Mouse (Mus musculus): Measurements from ENCODE around the gene Tbc1d10c. TPM values are rescaled to one million over a fixed set of nuclear protein-coding genes. Genes with fewer than 3 reads are reported as not detected.
A peak's percentile ranks its signal among the peaks of the same experiment; 100 is the strongest.

Gene Tbc1d10c
- polyA plus RNA-seq, 1 experiment from 2014 or later: 3.9 TPM

DNA sequence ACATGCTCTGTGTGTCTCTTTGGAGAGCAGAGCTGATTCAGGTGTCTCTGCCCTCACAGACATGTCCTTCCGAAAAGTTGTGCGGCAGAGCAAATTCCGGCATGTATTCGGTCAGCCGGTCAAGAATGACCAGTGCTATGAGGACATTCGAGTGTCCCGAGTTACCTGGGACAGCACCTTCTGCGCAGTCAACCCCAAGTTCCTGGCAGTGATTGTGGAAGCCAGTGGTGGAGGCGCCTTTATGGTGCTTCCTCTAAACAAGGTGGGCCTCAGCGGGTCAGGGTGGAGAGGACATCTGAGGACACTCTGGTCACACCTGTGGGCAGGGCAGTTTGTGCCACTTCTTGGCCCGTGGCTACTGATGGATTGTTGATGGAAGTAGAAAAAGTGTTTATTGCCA is 41.8 kb downstream of the Tbc1d10c start:
- peak overlapping the region; percentile 89 for H3K4me2 ChIP-seq (ENCODE audit: low read length)
- DNase-seq (ENCODE audit: low spot score): no peak
- no peak for ATAC-seq (replicated peaks; ENCODE audit: low FRiP score, low read depth)
- 69% methylated on average over 11 of the region's 11 CpGs for WGBS
- peak overlapping the region; percentile 93 for H3K9ac ChIP-seq (ENCODE audit: low read depth, low read length)
- peaks cover 11% of the 10 kb centered on the region; the same call in 1 of the 2 replicates for H3K4me1 ChIP-seq (replicated peaks; ENCODE audit: insufficient read depth, low read length)
- peak overlapping the region; percentile 98 for H3K4me3 ChIP-seq (replicated peaks; ENCODE audit: low read depth, low read length)
- H3K27ac ChIP-seq: peak overlapping the region; percentile 87; the same call in 1 of the 2 replicates
- H3K9me3 ChIP-seq (replicated peaks; ENCODE audit: low read length): no peaks in the 10 kb centered on the region
- no peak for TF ChIP-seq CTCF (IDR thresholded peaks at IDR 0.05; ENCODE audit: low read depth)
- peaks cover 22% of the 10 kb centered on the region for H3K36me3 ChIP-seq (ENCODE audit: insufficient read depth, low read length)
- no peaks in the 10 kb centered on the region for H3K27me3 ChIP-seq (ENCODE audit: insufficient read depth, low read length)

DNA sequence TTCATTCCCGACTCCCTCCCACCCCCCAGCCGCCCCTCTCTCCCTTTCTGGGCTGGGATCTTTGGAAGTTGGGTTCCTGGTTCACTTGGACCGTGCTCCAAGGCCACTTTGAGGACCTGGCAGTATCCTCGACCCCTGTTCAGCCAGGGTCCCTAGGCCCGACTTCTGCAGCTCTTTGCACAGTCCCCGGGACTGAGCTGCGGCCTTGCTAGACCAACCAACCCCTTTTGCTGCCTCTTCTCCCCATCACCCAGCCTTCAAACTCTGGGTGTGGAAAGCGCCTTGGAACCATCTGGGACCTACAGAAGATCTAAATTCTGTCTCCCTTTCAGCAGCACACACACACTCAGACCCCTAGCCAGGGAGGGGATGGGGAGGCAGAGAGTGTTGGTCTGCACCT is 42.3 kb downstream of the Tbc1d10c start:
- WGBS: under 1% methylated on average over 8 of the region's 8 CpGs
- Histone ChIP-seq H3K4me2 (ENCODE audit: low read length) (peak overlapping the region; percentile 89), H3K27me3 (ENCODE audit: insufficient read depth, low read length) (no peaks in the 10 kb centered on the region), H3K36me3 (ENCODE audit: insufficient read depth, low read length) (peaks cover 18% of the 10 kb centered on the region), H3K9me3 (replicated peaks; ENCODE audit: low read length) (no peaks in the 10 kb centered on the region), H3K9ac (ENCODE audit: low read depth, low read length) (peak overlapping the region; percentile 93), H3K4me3 (replicated peaks; ENCODE audit: low read depth, low read length) (peak overlapping the region; percentile 98), H3K4me1 (replicated peaks; ENCODE audit: insufficient read depth, low read length) (peaks cover 11% of the 10 kb centered on the region; the same call in 1 of the 2 replicates), H3K27ac (peak overlapping the region; percentile 87)
- no peak for TF ChIP-seq CTCF (IDR thresholded peaks at IDR 0.05; ENCODE audit: low read depth)
- DNase-seq (ENCODE audit: low spot score) (no peak), ATAC-seq (replicated peaks; ENCODE audit: low FRiP score, low read depth) (0 out of 2 replicates have a peak, but pooled peaks have one; percentile 4)

GRCm38 (mm10) chr19:4148491-4148806 is 42.6 kb downstream of the Tbc1d10c start, which contains the start of gene Coro1b:
Coro1b (plus strand) TSS chr19:4148619.
- H3K4me3 ChIP-seq (replicated peaks; ENCODE audit: low read depth, low read length): peak within 1 kb of the TSS; percentile 98
- peak; percentile 96 for DNase-seq (ENCODE audit: low spot score)
- H3K27me3 ChIP-seq (ENCODE audit: insufficient read depth, low read length): no peaks in the 10 kb centered on the region
- H3K27ac ChIP-seq: peak within 1 kb of the TSS; percentile 87
- peak; percentile 91 for ATAC-seq (replicated peaks; ENCODE audit: low FRiP score, low read depth)
- H3K9ac ChIP-seq (ENCODE audit: low read depth, low read length): peak within 1 kb of the TSS; percentile 93
- H3K4me1 ChIP-seq (replicated peaks; ENCODE audit: insufficient read depth, low read length): peaks cover 11% of the 10 kb centered on the region; the same call in 1 of the 2 replicates
- TF ChIP-seq CTCF (IDR thresholded peaks at IDR 0.05; ENCODE audit: low read depth): no peak
- no peaks in the 10 kb centered on the region for H3K9me3 ChIP-seq (replicated peaks; ENCODE audit: low read length)
- H3K4me2 ChIP-seq (ENCODE audit: low read length): peak within 1 kb of the TSS; percentile 89
- WGBS: 0% methylated on average over 33 of the region's 33 CpGs
- peaks cover 18% of the 10 kb centered on the region for H3K36me3 ChIP-seq (ENCODE audit: insufficient read depth, low read length)

- Histone ChIP-seq H3K27ac (no peak overlapping the region), H3K4me1 (replicated peaks; ENCODE audit: insufficient read depth, low read length) (peaks cover 11% of the 10 kb centered on the region; the same call in 1 of the 2 replicates), H3K27me3 (ENCODE audit: insufficient read depth, low read length) (no peaks in the 10 kb centered on the region), H3K36me3 (ENCODE audit: insufficient read depth, low read length) (peaks cover 14% of the 10 kb centered on the region), H3K4me2 (ENCODE audit: low read length) (peak overlapping the region; percentile 89), H3K9ac (ENCODE audit: low read depth, low read length) (peak overlapping the region; percentile 93; the same call in 1 of the 2 replicates), H3K9me3 (replicated peaks; ENCODE audit: low read length) (no peaks in the 10 kb centered on the region), H3K4me3 (replicated peaks; ENCODE audit: low read depth, low read length) (peak overlapping the region; percentile 98)
- ATAC-seq (replicated peaks; ENCODE audit: low FRiP score, low read depth): 0 out of 2 replicates have a peak, but pooled peaks have one; percentile 0
- TF ChIP-seq CTCF (IDR thresholded peaks at IDR 0.05; ENCODE audit: low read depth): no peak
- WGBS: 36% methylated on average over 9 of the region's 9 CpGs
- DNase-seq (ENCODE audit: low spot score): no peak
Observed at GRCm38 (mm10) chr19:4147782-4148490, 43.1 kb downstream of the Tbc1d10c start.

GRCm38 (mm10) chr19:4147022-4147405 is 44.1 kb downstream of the Tbc1d10c start:
- 75% methylated on average over 3 of the region's 3 CpGs for WGBS

DNA sequence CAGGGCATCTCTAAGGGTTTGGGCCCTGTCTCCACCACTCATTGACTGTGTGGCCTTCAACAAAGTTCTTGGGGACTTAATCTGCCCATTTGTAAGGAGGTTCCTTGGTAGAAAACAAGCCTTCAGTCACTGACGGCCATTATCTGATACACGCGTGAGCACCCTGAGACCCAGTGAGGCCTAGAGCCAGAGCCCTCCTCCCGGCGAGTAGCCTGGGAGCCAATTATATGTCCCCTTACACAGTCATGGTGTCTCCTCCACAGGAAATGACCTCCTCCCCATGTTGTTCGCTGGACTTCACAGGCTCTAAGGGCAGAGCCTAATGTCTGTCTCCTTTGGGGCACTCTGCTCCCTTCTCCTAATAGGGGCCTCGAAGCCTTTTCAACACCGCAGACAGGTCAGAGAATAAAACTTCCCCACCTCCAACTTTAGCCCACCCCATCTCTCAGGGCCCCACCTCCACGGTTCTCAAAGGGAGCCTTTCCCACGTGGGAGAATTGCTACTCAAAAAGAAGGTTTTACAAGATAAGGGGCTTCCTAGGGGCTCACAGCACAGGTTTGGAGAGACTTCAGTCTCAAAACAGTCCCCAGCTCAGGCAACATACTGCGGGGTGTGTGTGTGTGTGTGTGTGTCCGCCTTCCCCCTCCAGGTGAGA is 44.6 kb downstream of the Tbc1d10c start:
- 70% methylated on average over 12 of the region's 12 CpGs for WGBS
- no peaks in the 10 kb centered on the region for H3K9me3 ChIP-seq (replicated peaks; ENCODE audit: low read length)
- H3K9ac ChIP-seq (ENCODE audit: low read depth, low read length): no peak overlapping the region
- H3K4me2 ChIP-seq (ENCODE audit: low read length): no peak overlapping the region
- no peak overlapping the region for H3K27ac ChIP-seq
- H3K4me3 ChIP-seq (replicated peaks; ENCODE audit: low read depth, low read length): no peak overlapping the region
- H3K4me1 ChIP-seq (replicated peaks; ENCODE audit: insufficient read depth, low read length): peaks cover 11% of the 10 kb centered on the region; the same call in 1 of the 2 replicates
- H3K27me3 ChIP-seq (ENCODE audit: insufficient read depth, low read length): no peaks in the 10 kb centered on the region
- H3K36me3 ChIP-seq (ENCODE audit: insufficient read depth, low read length): peaks cover 11% of the 10 kb centered on the region
- no peak for TF ChIP-seq CTCF (IDR thresholded peaks at IDR 0.05; ENCODE audit: low read depth)
- no peak for ATAC-seq (replicated peaks; ENCODE audit: low FRiP score, low read depth)
- no peak for DNase-seq (ENCODE audit: low spot score)

More at GRCm38 (mm10) chr19:4147022-4147405, 44.1 kb downstream of the Tbc1d10c start:
- H3K9me3 ChIP-seq (replicated peaks; ENCODE audit: low read length): no peaks in the 10 kb centered on the region
- H3K4me1 ChIP-seq (replicated peaks; ENCODE audit: insufficient read depth, low read length): peaks cover 11% of the 10 kb centered on the region; the same call in 1 of the 2 replicates
- H3K27ac ChIP-seq: no peak overlapping the region
- TF ChIP-seq CTCF (IDR thresholded peaks at IDR 0.05; ENCODE audit: low read depth): no peak
- H3K9ac ChIP-seq (ENCODE audit: low read depth, low read length): no peak overlapping the region
- no peak for ATAC-seq (replicated peaks; ENCODE audit: low FRiP score, low read depth)
- no peak for DNase-seq (ENCODE audit: low spot score)
- H3K4me3 ChIP-seq (replicated peaks; ENCODE audit: low read depth, low read length): no peak overlapping the region
- no peak overlapping the region for H3K4me2 ChIP-seq (ENCODE audit: low read length)
- peaks cover 11% of the 10 kb centered on the region for H3K36me3 ChIP-seq (ENCODE audit: insufficient read depth, low read length)
- H3K27me3 ChIP-seq (ENCODE audit: insufficient read depth, low read length): no peaks in the 10 kb centered on the region

Data from kidney, postnatal 0 days (tissue).